Mouse (Mus musculus) hindbrain, embryonic 11.5 days (tissue): ENCODE measurements around the gene Dnm3. TPM values are rescaled to one million over a fixed set of nuclear protein-coding genes. Genes with fewer than 3 reads are reported as not detected.

Experiments
- ATAC-seq: fragments of 200-750 bp; cut with Nextera tagmentation; 2 replicates; pipeline ENCODE4 v1.8.0; 2017; ENCODE audit warnings: mild to moderate bottlenecking, moderate TSS enrichment, moderate library complexity; ENCODE audit not compliant: low FRiP score
- DNase-seq: peaks from one replicate; pipeline ENCODE4 v3.0.0-alpha.2; 2015; ENCODE audit warnings: low spot score
- H3K27ac ChIP-seq: fragments of 300-500 bp; sonication (generic); 2 replicates; pipeline ENCODE4 v1.5.1; 2014; ENCODE audit warnings: mild to moderate bottlenecking, low read depth, low read length
- H3K27me3 ChIP-seq: fragments of 300-500 bp; sonication (generic); 2 replicates; pipeline ENCODE4 v1.6.1; 2014; ENCODE audit warnings: mild to moderate bottlenecking, low read length, moderate library complexity, mixed read lengths; ENCODE audit not compliant: control insufficient read depth, insufficient read depth
- H3K36me3 ChIP-seq: fragments of 300-500 bp; sonication (generic); 2 replicates; pipeline ENCODE4 v1.6.1; 2014; ENCODE audit warnings: mild to moderate bottlenecking, low read length, moderate library complexity, mixed read lengths; ENCODE audit not compliant: control insufficient read depth, insufficient read depth
- H3K4me1 ChIP-seq: fragments of 300-500 bp; sonication (generic); replicated peaks from 2 replicates; pipeline ENCODE4 v1.6.1; 2014; ENCODE audit warnings: low read length, mixed read lengths; ENCODE audit not compliant: control insufficient read depth, insufficient read depth
- H3K4me2 ChIP-seq: fragments of 300-500 bp; sonication (generic); replicated peaks from 2 replicates; pipeline ENCODE4 v1.6.1; 2014; ENCODE audit warnings: mild to moderate bottlenecking, low read depth, low read length
- H3K4me3 ChIP-seq: fragments of 300-500 bp; sonication (generic); 2 replicates; pipeline ENCODE4 v1.5.1; 2014; ENCODE audit warnings: low read depth, low read length
- H3K9ac ChIP-seq: fragments of 300-500 bp; sonication (generic); 2 replicates; pipeline ENCODE4 v1.6.1; 2014; ENCODE audit warnings: low read depth, low read length
- H3K9me3 ChIP-seq: fragments of 300-500 bp; sonication (generic); 2 replicates; pipeline ENCODE4 v1.6.1; 2016; ENCODE audit warnings: low read length; ENCODE audit not compliant: control insufficient read depth
- WGBS: fragments of 180-500 bp; shearing (Covaris S2); extraction: QIAGEN DNeasy Blood & Tissue Kit; methylation state at CpG from one replicate; pipeline ENCODE4 v1.1.7; 2014; 5-methylcytosine and 5-hydroxymethylcytosine counted together
- polyA plus RNA-seq: library from polyadenylated mRNA; unstranded; fragments of >200 nt; fragmentation: Nextera tagmentation; extraction: Ambion mirVana; gene quantifications from 2 replicates; pipeline ENCODE4 v1.2.1, GENCODE M21; 2014

The Dnm3 gene
- polyA plus RNA-seq, 1 experiment from 2014 or later = 12.0 TPM

DNA sequence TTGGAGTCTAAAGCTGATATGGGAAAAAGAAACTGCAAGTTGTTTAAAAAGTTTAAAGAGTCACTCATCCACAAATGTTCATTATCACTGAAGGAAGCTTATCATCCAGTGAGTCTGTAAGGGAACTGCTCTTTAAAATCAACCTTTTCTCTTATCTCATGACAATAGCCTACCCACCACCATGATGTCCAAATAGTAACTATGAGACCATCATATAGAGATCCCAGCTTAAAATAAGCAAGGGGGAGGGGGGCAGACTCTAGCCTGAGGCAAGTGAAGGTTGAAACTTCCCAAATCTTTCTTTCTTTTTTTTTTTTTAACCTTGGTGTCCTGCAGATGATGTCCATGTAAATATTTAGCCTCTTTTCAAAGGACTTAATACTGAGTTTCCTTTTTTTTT, 256.9 kb downstream of the Dnm3 start:
- Histone ChIP-seq H3K9ac (no peak overlapping the region), H3K36me3 (no peaks in the 10 kb centered on the region), H3K4me1 (no peaks in the 10 kb centered on the region), H3K4me2 (no peak overlapping the region), H3K27ac (no peak overlapping the region), H3K9me3 (no peaks in the 10 kb centered on the region), H3K27me3 (no peaks in the 10 kb centered on the region), H3K4me3 (peak overlapping the region; percentile 16)
- ATAC-seq = no peak
- DNase-seq = no peak

GRCm38 (mm10) chr1:162219781-162220180, 258.1 kb downstream of the Dnm3 start:
- DNase-seq (no peak), ATAC-seq (no peak)
- WGBS = 63% methylated on average over 1 of the region's 1 CpGs
- Histone ChIP-seq H3K4me3 (no peak overlapping the region), H3K9ac (no peak overlapping the region), H3K4me2 (no peak overlapping the region), H3K27me3 (no peaks in the 10 kb centered on the region), H3K4me1 (no peaks in the 10 kb centered on the region), H3K9me3 (no peaks in the 10 kb centered on the region), H3K27ac (no peak overlapping the region), H3K36me3 (no peaks in the 10 kb centered on the region)

DNA sequence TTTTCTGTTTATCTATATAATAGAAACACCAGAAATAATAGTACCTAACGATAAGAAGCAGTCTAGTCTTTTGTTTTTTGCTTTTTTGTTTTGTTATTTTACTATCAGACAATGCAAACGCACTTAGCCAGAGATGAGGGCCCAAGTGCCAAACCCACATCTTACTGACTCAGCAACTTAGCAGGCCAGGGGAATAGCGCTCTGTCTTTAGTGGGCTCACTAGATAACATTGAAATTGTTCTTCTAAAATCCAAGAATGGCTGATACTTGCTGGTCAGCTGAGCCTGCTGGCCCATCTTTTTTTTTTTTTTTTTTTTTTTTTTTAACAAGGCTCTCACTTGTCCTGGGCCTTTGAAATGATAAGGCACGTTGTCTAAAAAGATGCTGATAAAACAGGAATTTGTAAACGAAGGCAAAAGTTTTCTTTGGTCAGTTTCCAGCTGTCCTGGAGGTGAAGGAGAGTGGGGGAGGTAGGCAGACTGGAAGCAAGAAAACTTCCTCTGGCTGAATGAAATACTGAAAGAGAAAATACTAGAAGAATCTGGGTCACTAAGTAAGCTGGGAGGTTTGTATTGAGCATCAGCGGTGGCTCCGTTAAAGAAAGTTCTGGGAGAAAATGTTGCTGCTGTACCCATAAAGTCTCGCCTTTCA, 259.2 kb downstream of the Dnm3 start:
- no peaks in the 10 kb centered on the region for H3K27me3 ChIP-seq
- ATAC-seq (no peak), DNase-seq (no peak)
- no peak overlapping the region for H3K4me2 ChIP-seq
- H3K27ac ChIP-seq = peak overlapping the region; percentile 76
- 59% methylated on average over 8 of the region's 8 CpGs for WGBS
- H3K4me1 ChIP-seq = no peaks in the 10 kb centered on the region
- peak overlapping the region; percentile 18 for H3K4me3 ChIP-seq
- H3K9ac ChIP-seq = peak overlapping the region; percentile 29; the same call in 1 of the 2 replicates
- no peaks in the 10 kb centered on the region for H3K36me3 ChIP-seq
- no peaks in the 10 kb centered on the region for H3K9me3 ChIP-seq

- no peaks in the 10 kb centered on the region for H3K4me1 ChIP-seq
- H3K27ac ChIP-seq = peak overlapping the region; percentile 76
- peak overlapping the region; percentile 18 for H3K4me3 ChIP-seq
- no peaks in the 10 kb centered on the region for H3K27me3 ChIP-seq
- peak; percentile 60 for DNase-seq
- WGBS = 67% methylated on average over 15 of the region's 15 CpGs
- H3K9me3 ChIP-seq = no peaks in the 10 kb centered on the region
- H3K36me3 ChIP-seq = no peaks in the 10 kb centered on the region
- H3K4me2 ChIP-seq = no peak overlapping the region
- ATAC-seq = peak; percentile 78
- H3K9ac ChIP-seq = peak overlapping the region; percentile 44; the same call in 1 of the 2 replicates
Observed at GRCm38 (mm10) chr1:162217340-162217974, 260.4 kb downstream of the Dnm3 start.

GRCm38 (mm10) chr1:162216656-162217055, 261.2 kb downstream of the Dnm3 start:
- H3K9ac ChIP-seq = no peak overlapping the region
- no peak overlapping the region for H3K4me2 ChIP-seq
- no peaks in the 10 kb centered on the region for H3K9me3 ChIP-seq
- H3K36me3 ChIP-seq = no peaks in the 10 kb centered on the region
- no peak overlapping the region for H3K27ac ChIP-seq
- WGBS = 29% methylated on average over 4 of the region's 4 CpGs
- no peaks in the 10 kb centered on the region for H3K4me1 ChIP-seq
- no peaks in the 10 kb centered on the region for H3K27me3 ChIP-seq
- ATAC-seq = no peak; the same call in 1 of the 2 replicates
- no peak overlapping the region for H3K4me3 ChIP-seq
- DNase-seq = no peak

GRCm38 (mm10) chr1:162215743-162216142, 262.1 kb downstream of the Dnm3 start:
- H3K4me1 ChIP-seq = no peaks in the 10 kb centered on the region
- H3K9me3 ChIP-seq = no peaks in the 10 kb centered on the region
- H3K4me2 ChIP-seq = no peak overlapping the region
- no peak overlapping the region for H3K9ac ChIP-seq
- no peak overlapping the region for H3K27ac ChIP-seq
- H3K27me3 ChIP-seq = no peaks in the 10 kb centered on the region
- no peak overlapping the region for H3K4me3 ChIP-seq
- WGBS = 56% methylated on average over 5 of the region's 5 CpGs
- ATAC-seq (no peak), DNase-seq (no peak)
- no peaks in the 10 kb centered on the region for H3K36me3 ChIP-seq

DNA sequence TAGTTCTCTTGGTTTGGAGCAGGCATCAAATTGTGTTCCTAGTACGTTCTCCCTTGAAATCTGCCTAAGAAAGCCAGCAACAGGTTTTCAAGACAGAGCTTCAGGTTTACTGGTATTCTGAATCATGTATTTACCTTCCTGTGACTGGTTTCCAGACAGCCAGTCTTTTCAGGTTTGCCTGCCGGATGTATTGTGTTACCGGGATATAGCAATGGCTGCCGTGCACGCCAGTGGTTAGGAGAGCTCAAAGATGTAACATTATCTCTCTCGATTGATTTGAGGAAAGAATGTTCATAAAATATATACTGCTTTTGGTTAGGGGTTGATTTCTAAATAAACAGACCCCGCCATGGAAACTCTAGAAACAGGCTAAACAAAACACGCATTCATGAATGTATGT, 264.8 kb downstream of the Dnm3 start:
- Histone ChIP-seq H3K36me3 (no peaks in the 10 kb centered on the region), H3K4me3 (no peak overlapping the region), H3K27me3 (no peaks in the 10 kb centered on the region), H3K27ac (no peak overlapping the region), H3K9me3 (no peaks in the 10 kb centered on the region), H3K4me1 (peaks cover 4% of the 10 kb centered on the region; the same call in 1 of the 2 replicates), H3K9ac (no peak overlapping the region), H3K4me2 (no peak overlapping the region)
- 80% methylated on average over 8 of the region's 8 CpGs for WGBS
- no peak for ATAC-seq
- DNase-seq = no peak

DNA sequence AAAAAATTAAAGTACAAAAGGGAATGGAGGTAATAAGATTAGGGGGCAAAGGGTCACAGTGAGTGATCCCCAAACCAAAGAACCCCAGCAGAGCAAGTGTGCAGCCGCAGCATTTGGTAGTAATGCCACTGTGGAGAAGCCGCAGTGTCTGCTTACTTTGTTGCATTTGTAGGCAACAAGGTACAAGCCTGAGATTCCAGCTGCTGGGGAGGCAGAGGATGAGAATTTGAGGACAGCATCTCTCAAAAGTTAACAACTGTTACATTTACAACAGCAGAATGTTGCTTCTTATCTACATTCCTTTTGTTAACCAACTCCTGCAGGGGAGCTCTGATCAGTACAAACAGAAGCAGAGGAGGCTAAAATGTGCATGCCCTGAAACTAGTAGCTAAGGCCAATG, 267.3 kb downstream of the Dnm3 start:
- no peak for DNase-seq
- H3K27me3 ChIP-seq = no peaks in the 10 kb centered on the region

More for the DNA sequence above, 267.3 kb downstream of the Dnm3 start:
- Histone ChIP-seq H3K36me3 (no peaks in the 10 kb centered on the region), H3K4me3 (no peak overlapping the region), H3K4me1 (peaks cover 4% of the 10 kb centered on the region; the same call in 1 of the 2 replicates), H3K4me2 (no peak overlapping the region), H3K27ac (no peak overlapping the region), H3K9ac (no peak overlapping the region), H3K9me3 (no peaks in the 10 kb centered on the region)
- no peak for ATAC-seq
- WGBS = 24% methylated on average over 2 of the region's 2 CpGs
